8 mouse cellular contexts compared by ENCODE assay signal in genomic region chr4:21776946-21777265, GRCm38 (mm10). TPM values are rescaled to one million over a fixed set of nuclear protein-coding genes. Genes with fewer than 3 reads are reported as not detected.
DNase-seq lines count a peak whose midpoint lies in the region; ATAC-seq and TF ChIP-seq lines count a peak whose summit lies in the region.

No protein-coding gene starts in this region.

- no peaks in the 10 kb centered on the region for H3K4me1 ChIP-seq in cerebellum, adult 2 months (ENCODE audit: control insufficient read depth, insufficient read depth, low read length)
- H3K4me1 ChIP-seq in forebrain, embryonic 12.5 days = peaks cover 12% of the 10 kb centered on the region
- peaks cover 35 to 44% of the 10 kb centered on the region in 2 experiments for H3K4me1 ChIP-seq in liver, embryonic 14.5 days (replicated peaks; ENCODE audit: control insufficient read depth in 2 of 2, insufficient read depth in 2 of 2, low read length in 1 of 2)

- H3K4me3 ChIP-seq in cerebellum, adult 2 months (replicated peaks; ENCODE audit: insufficient read depth, low read depth, low read length) = peak overlapping the region; percentile 96
- peak overlapping the region; percentile 67 for H3K4me3 ChIP-seq in forebrain, embryonic 12.5 days (replicated peaks)
- H3K4me3 ChIP-seq in liver, embryonic 14.5 days (ENCODE audit: insufficient read depth in 1 of 2, low read depth in 2 of 2, low read length in 2 of 2) = peak overlapping the region; percentile 93 to 97

- H3K9ac ChIP-seq in forebrain, embryonic 12.5 days = peak overlapping the region; percentile 73
- H3K9ac ChIP-seq in liver, embryonic 14.5 days (replicated peaks) = peak overlapping the region; percentile 98

- no peak for TF ChIP-seq POLR2A in cerebellum, adult 2 months (IDR thresholded peaks at IDR 0.05; ENCODE audit: borderline replicate concordance, insufficient read depth, low read length)

- H3K27ac ChIP-seq in cerebellum, adult 2 months (ENCODE audit: insufficient read depth, low read length) = no peak overlapping the region
- H3K27ac ChIP-seq in forebrain, embryonic 12.5 days = no peak overlapping the region
- peak overlapping the region; percentile 86 for H3K27ac ChIP-seq in liver, embryonic 14.5 days

- H3K9me3 ChIP-seq in forebrain, embryonic 12.5 days = no peaks in the 10 kb centered on the region
- no peaks in the 10 kb centered on the region for H3K9me3 ChIP-seq in liver, embryonic 14.5 days (ENCODE audit: control insufficient read depth, low read length)

- 2% methylated on average over 9 of the region's 9 CpGs for WGBS in cerebellum, adult 2 months
- 11% methylated on average over 9 of the region's 9 CpGs for WGBS in forebrain, embryonic 12.5 days
- 2% methylated on average over 9 of the region's 9 CpGs for WGBS in liver, embryonic 14.5 days (ENCODE audit: insufficient replicate concordance)

- TF ChIP-seq EP300 in liver, embryonic 14.5 days (IDR thresholded peaks at IDR 0.05; ENCODE audit: low read depth) = no peak

- no peak for TF ChIP-seq CTCF in cerebellum, adult 2 months (IDR thresholded peaks at IDR 0.05; ENCODE audit: borderline replicate concordance, insufficient read depth, low read depth, low read length)
- TF ChIP-seq CTCF in liver, embryonic 14.5 days (IDR thresholded peaks at IDR 0.05; ENCODE audit: low read depth) = no peak

- DNase-seq in cerebellum, adult 2 months = no peak
- DNase-seq in cerebellum, adult 9-10 months = no peak
- DNase-seq in 416B (ENCODE audit: low read depth) = peak; percentile 37
- DNase-seq in liver, embryonic 14.5 days (ENCODE audit: low read depth in 3 of 3, low spot score in 3 of 3) = peak in 1 of 3 experiments; percentile 31
- no peak for DNase-seq in ovary, postnatal 14 days (ENCODE audit: low spot score)
- no peak for DNase-seq in spleen, postnatal 36 days (ENCODE audit: low spot score in 2 of 2)
- no peak for DNase-seq in left cerebral cortex, adult 11 months (ENCODE audit: low spot score)

- peaks cover 11% of the 10 kb centered on the region for H3K36me3 ChIP-seq in forebrain, embryonic 12.5 days (replicated peaks)
- peaks cover 6% of the 10 kb centered on the region for H3K36me3 ChIP-seq in liver, embryonic 14.5 days (replicated peaks; ENCODE audit: control insufficient read depth, insufficient read depth, low read depth)

- peak overlapping the region; percentile 69 for H3K4me2 ChIP-seq in forebrain, embryonic 12.5 days
- H3K4me2 ChIP-seq in liver, embryonic 14.5 days (ENCODE audit: low read depth) = peak overlapping the region; percentile 84

- no peak for ATAC-seq in forebrain, embryonic 12.5 days (ENCODE audit: low FRiP score)
- ATAC-seq in liver, embryonic 14.5 days (ENCODE audit: insufficient read depth) = no peak

- H3K27me3 ChIP-seq in cerebellum, adult 2 months (ENCODE audit: control insufficient read depth, insufficient read depth, low read length) = no peaks in the 10 kb centered on the region
- no peaks in the 10 kb centered on the region for H3K27me3 ChIP-seq in forebrain, embryonic 12.5 days
- no peaks in the 10 kb centered on the region for H3K27me3 ChIP-seq in liver, embryonic 14.5 days (ENCODE audit: control insufficient read depth, insufficient read depth, low read length)

RNA-seq across cellular contexts. Expression of gene Tstd3, which starts 9.9 kb away (rescaled TPM):
- polyA plus RNA-seq in cerebellum, adult 2 months (2012; rRNA removed) = 19.6 and 21.3 TPM in 2 replicates
- polyA plus RNA-seq in forebrain, embryonic 12.5 days (2016; fragmentation: Nextera tagmentation; extraction: Ambion mirVana) = 21.7 and 23.5 TPM in 2 replicates
- 4.3 and 8.0 TPM in 2 replicates for polyA plus RNA-seq in liver, embryonic 14.5 days (2012; rRNA removed)
- 15.0 and 16.2 TPM in 2 replicates for polyA plus RNA-seq in liver, embryonic 14.5 days (2014; fragmentation: Nextera tagmentation; extraction: Ambion mirVana)

RNA-seq across cellular contexts. Expression of gene Usp45, which starts 9.9 kb away (rescaled TPM):
- 22.5 and 22.6 TPM in 2 replicates for polyA plus RNA-seq in cerebellum, adult 2 months (2012; rRNA removed)
- 12.9 and 13.4 TPM in 2 replicates for polyA plus RNA-seq in forebrain, embryonic 12.5 days (2016; fragmentation: Nextera tagmentation; extraction: Ambion mirVana)
- 6.8 and 9.8 TPM in 2 replicates for polyA plus RNA-seq in liver, embryonic 14.5 days (2012; rRNA removed)
- polyA plus RNA-seq in liver, embryonic 14.5 days (2014; fragmentation: Nextera tagmentation; extraction: Ambion mirVana) = 15.1 and 16.3 TPM in 2 replicates

RNA-seq across cellular contexts. Expression of gene Ccnc, which starts 49.4 kb away (rescaled TPM):
- 27.7 and 28.3 TPM in 2 replicates for polyA plus RNA-seq in cerebellum, adult 2 months (2012; rRNA removed)
- 63.7 and 67.2 TPM in 2 replicates for polyA plus RNA-seq in forebrain, embryonic 12.5 days (2016; fragmentation: Nextera tagmentation; extraction: Ambion mirVana)
- polyA plus RNA-seq in liver, embryonic 14.5 days (2012; rRNA removed) = 4.8 and 6.4 TPM in 2 replicates
- 23.0 and 25.3 TPM in 2 replicates for polyA plus RNA-seq in liver, embryonic 14.5 days (2014; fragmentation: Nextera tagmentation; extraction: Ambion mirVana)
